Mouse (Mus musculus) lung, embryonic 15.5 days (tissue): ENCODE measurements at regions not wholly inside any gene's neighbourhood (a gene's known extent, or its start where the extent isn't known, plus 50 kb on each side); places are given as distances from the start of the nearest gene placed in this dataset.

Experiments used
- ATAC-seq: fragments of 200-750 bp; cut with Nextera tagmentation; 2 replicates; pipeline ENCODE4 v1.8.0; 2017; ENCODE audit warnings: moderate number of reproducible peaks, borderline replicate concordance; ENCODE audit not compliant: low FRiP score, low TSS enrichment; ENCODE audit errors: extremely low read depth
- H3K27ac ChIP-seq: fragments of 300-500 bp; sonication (generic); 2 replicates; pipeline ENCODE4 v1.5.1; 2015; ENCODE audit warnings: moderate library complexity, mild to moderate bottlenecking, inconsistent platforms
- H3K27me3 ChIP-seq: fragments of 300-500 bp; sonication (generic); 2 replicates; pipeline ENCODE4 v1.6.1; 2015; ENCODE audit warnings: inconsistent platforms
- H3K36me3 ChIP-seq: fragments of 300-500 bp; sonication (generic); 2 replicates; pipeline ENCODE4 v1.6.1; 2015; ENCODE audit warnings: inconsistent platforms
- H3K4me1 ChIP-seq: fragments of 300-500 bp; sonication (generic); 2 replicates; pipeline ENCODE4 v1.6.1; 2015; ENCODE audit warnings: inconsistent platforms
- H3K4me2 ChIP-seq: fragments of 300-500 bp; sonication (generic); 2 replicates; pipeline ENCODE4 v1.6.1; 2015; ENCODE audit warnings: inconsistent platforms, mild to moderate bottlenecking, moderate library complexity
- H3K4me3 ChIP-seq: fragments of 300-500 bp; sonication (generic); 2 replicates; pipeline ENCODE4 v1.5.1; 2015; ENCODE audit warnings: mild to moderate bottlenecking, inconsistent platforms
- H3K9ac ChIP-seq: fragments of 300-500 bp; sonication (generic); 2 replicates; pipeline ENCODE4 v1.6.1; 2015; ENCODE audit warnings: inconsistent platforms
- H3K9me3 ChIP-seq: fragments of 300-500 bp; sonication (generic); 2 replicates; pipeline ENCODE4 v1.6.1; 2016; ENCODE audit warnings: inconsistent platforms
- WGBS: fragments of 180-500 bp; shearing (Covaris S2); methylation state at CpG from one replicate; pipeline ENCODE4 v1.1.7; 2015; 5-methylcytosine and 5-hydroxymethylcytosine counted together

DNA sequence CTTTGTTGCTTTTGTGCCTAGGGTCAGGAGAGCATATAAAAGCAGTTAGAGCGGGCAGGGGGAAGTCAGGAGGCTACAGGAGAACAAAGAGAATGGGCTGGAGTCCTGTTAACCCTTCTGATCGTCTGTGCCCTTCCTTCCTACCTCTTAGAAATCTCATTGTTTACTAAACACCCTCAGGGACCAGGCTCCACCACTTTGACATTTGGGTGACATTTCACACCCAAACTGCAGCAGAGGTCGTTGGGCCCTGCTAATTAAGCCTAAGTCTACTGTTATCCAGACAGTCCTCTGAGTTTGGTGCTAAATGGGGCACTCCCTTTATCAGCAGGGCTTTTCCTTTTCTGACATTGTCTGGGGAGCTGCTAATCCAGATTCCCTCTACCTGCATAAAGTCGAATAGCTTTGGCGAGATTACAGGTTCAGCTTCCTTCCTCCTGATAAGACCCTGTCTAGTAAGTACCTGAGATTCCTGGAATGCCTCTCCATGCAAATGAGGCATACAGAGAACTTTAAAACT, 84.2 kb upstream of the Arglu1 start:
- no peaks in the 10 kb centered on the region for H3K27me3 ChIP-seq
- 26% methylated on average over 5 of the region's 5 CpGs for WGBS
- H3K36me3 ChIP-seq: no peaks in the 10 kb centered on the region
- no peaks in the 10 kb centered on the region for H3K9me3 ChIP-seq
- peak overlapping the region; percentile 39; the same call in 1 of the 2 replicates for H3K27ac ChIP-seq
- H3K9ac ChIP-seq: no peak overlapping the region
- H3K4me3 ChIP-seq: no peak overlapping the region
- no peak for ATAC-seq
- H3K4me1 ChIP-seq: peaks cover 14% of the 10 kb centered on the region
- no peak overlapping the region for H3K4me2 ChIP-seq

DNA sequence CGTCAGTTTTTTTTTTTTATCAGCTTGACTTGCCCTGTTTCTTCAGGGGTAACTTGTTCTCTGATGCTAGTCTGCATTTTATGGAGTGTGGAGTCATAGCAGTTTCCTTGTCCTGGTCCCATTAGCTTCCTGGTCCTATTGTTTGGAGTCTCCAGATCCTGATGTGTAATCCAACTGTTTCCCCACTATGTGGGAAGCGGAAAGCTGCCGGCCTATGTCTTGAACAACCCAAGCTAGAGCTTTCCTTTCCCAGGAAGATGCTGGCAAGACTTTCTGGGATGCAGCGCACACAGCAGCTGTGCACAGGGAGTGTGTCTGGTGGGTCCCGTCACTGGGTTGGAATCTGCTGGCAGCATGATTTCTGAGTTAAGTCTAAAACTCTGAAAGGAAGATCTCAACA, 82.1 kb upstream of the Arglu1 start:
- Histone ChIP-seq H3K9me3 (no peaks in the 10 kb centered on the region), H3K4me2 (no peak overlapping the region), H3K27ac (no peak overlapping the region; the same call in 1 of the 2 replicates), H3K27me3 (no peaks in the 10 kb centered on the region), H3K4me3 (no peak overlapping the region), H3K36me3 (no peaks in the 10 kb centered on the region), H3K4me1 (peaks cover 14% of the 10 kb centered on the region), H3K9ac (no peak overlapping the region)
- ATAC-seq: peak; percentile 33; the same call in 1 of the 2 replicates
- 57% methylated on average over 5 of the region's 5 CpGs for WGBS

DNA sequence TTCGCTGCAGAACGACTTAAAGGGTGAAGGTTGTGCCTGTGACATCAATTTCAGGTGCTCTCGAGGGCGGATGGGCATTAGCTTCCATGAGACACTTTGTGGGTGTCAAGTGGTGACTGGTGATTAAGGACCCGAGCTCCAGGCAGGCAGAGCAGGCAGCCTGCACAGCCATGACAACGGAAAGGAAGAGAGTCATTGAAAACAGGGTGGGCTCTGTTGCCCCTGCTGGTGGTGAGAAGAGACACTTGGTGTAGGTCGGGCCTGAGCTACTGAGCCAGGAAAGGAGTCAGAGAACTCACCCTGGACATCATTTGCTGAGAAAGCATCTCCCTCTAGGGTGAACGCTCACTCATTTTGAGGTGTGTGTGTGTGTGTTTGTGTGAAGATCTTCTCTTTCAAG, 80.1 kb upstream of the Arglu1 start:
- peaks cover 14% of the 10 kb centered on the region for H3K4me1 ChIP-seq
- no peak for ATAC-seq
- no peaks in the 10 kb centered on the region for H3K27me3 ChIP-seq
- H3K36me3 ChIP-seq: no peaks in the 10 kb centered on the region
- no peak overlapping the region for H3K9ac ChIP-seq
- H3K4me2 ChIP-seq: no peak overlapping the region
- no peak overlapping the region for H3K4me3 ChIP-seq
- 64% methylated on average over 8 of the region's 8 CpGs for WGBS
- no peaks in the 10 kb centered on the region for H3K9me3 ChIP-seq
- H3K27ac ChIP-seq: no peak overlapping the region

GRCm38 (mm10) chr8:8762354-8762753, 72.0 kb upstream of the Arglu1 start:
- Histone ChIP-seq H3K9ac (no peak overlapping the region), H3K27me3 (no peaks in the 10 kb centered on the region), H3K9me3 (no peaks in the 10 kb centered on the region), H3K4me1 (no peaks in the 10 kb centered on the region), H3K4me2 (no peak overlapping the region), H3K27ac (no peak overlapping the region), H3K4me3 (no peak overlapping the region), H3K36me3 (no peaks in the 10 kb centered on the region)
- no peak for ATAC-seq
- WGBS: 83% methylated on average over 12 of the region's 12 CpGs

GRCm38 (mm10) chr8:8758283-8758682, 68.0 kb upstream of the Arglu1 start:
- Histone ChIP-seq H3K9me3 (no peaks in the 10 kb centered on the region), H3K9ac (no peak overlapping the region), H3K4me1 (no peaks in the 10 kb centered on the region), H3K27ac (no peak overlapping the region), H3K4me3 (no peak overlapping the region), H3K27me3 (no peaks in the 10 kb centered on the region), H3K4me2 (no peak overlapping the region), H3K36me3 (no peaks in the 10 kb centered on the region)
- ATAC-seq: no peak; the same call in 1 of the 2 replicates
- 37% methylated on average over 8 of the region's 8 CpGs for WGBS

DNA sequence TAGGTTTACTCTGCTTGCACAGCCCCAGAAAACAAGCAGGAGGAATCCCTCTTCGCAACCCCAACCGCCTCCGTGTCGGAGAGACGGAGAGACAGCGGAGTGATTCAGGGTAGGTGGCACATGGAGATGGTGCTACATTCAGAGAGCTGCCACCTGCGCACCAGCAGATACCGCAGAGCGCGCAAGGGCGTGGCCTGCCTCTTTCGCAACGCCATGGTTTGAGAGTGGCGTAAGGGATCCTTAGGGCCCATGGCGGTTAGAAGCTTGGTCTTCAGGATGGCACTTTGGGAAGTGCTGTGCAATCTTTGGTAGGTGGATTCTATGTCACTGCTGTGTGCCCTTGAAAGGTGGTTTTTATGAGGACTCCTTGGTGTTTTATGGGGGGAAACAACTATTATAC, 60.9 kb upstream of the Arglu1 start:
- no peak for ATAC-seq
- Histone ChIP-seq H3K27ac (no peak overlapping the region), H3K36me3 (no peaks in the 10 kb centered on the region), H3K4me1 (no peaks in the 10 kb centered on the region), H3K4me2 (no peak overlapping the region), H3K9me3 (no peaks in the 10 kb centered on the region), H3K9ac (no peak overlapping the region), H3K27me3 (no peaks in the 10 kb centered on the region), H3K4me3 (no peak overlapping the region)
- WGBS: 88% methylated on average over 15 of the region's 15 CpGs

GRCm38 (mm10) chr8:8746691-8747090, 56.4 kb upstream of the Arglu1 start:
- no peaks in the 10 kb centered on the region for H3K27me3 ChIP-seq
- H3K4me1 ChIP-seq: no peaks in the 10 kb centered on the region; the same call in 1 of the 2 replicates
- no peak overlapping the region for H3K27ac ChIP-seq
- H3K4me2 ChIP-seq: no peak overlapping the region
- H3K9me3 ChIP-seq: no peaks in the 10 kb centered on the region
- H3K36me3 ChIP-seq: no peaks in the 10 kb centered on the region
- no peak overlapping the region for H3K9ac ChIP-seq
- ATAC-seq: no peak
- no peak overlapping the region for H3K4me3 ChIP-seq
- WGBS: 68% methylated on average over 1 of the region's 1 CpGs

GRCm38 (mm10) chr8:8745615-8746285, 55.4 kb upstream of the Arglu1 start:
- Histone ChIP-seq H3K27ac (no peak overlapping the region), H3K4me2 (no peak overlapping the region), H3K9me3 (no peaks in the 10 kb centered on the region), H3K4me1 (peaks cover 4% of the 10 kb centered on the region; the same call in 1 of the 2 replicates), H3K36me3 (no peaks in the 10 kb centered on the region), H3K9ac (no peak overlapping the region), H3K27me3 (no peaks in the 10 kb centered on the region), H3K4me3 (no peak overlapping the region)
- ATAC-seq: no peak
- WGBS: 66% methylated on average over 9 of the region's 9 CpGs
